Mouse (Mus musculus) midbrain, postnatal 0 days (tissue): ENCODE results near the gene Rasal2. TPM values are rescaled to one million over a fixed set of nuclear protein-coding genes. Genes with fewer than 3 reads are reported as not detected.
A peak's percentile ranks its signal among the peaks of the same experiment; 100 is the strongest.

Source experiments
- ATAC-seq: fragments of 200-750 bp; cut with Nextera tagmentation; 2 replicates; pipeline ENCODE4 v1.8.0; 2017; ENCODE audit warnings: moderate number of reproducible peaks, mild to moderate bottlenecking, moderate TSS enrichment, moderate library complexity; ENCODE audit not compliant: low FRiP score
- DNase-seq: peaks from one replicate; pipeline ENCODE4 v3.0.0-alpha.2; 2015; ENCODE audit warnings: low spot score
- H3K27ac ChIP-seq: fragments of 300-500 bp; sonication (generic); 2 replicates; pipeline ENCODE4 v1.5.1; 2014; ENCODE audit warnings: low read depth, mild to moderate bottlenecking, low read length, mixed read lengths
- H3K27me3 ChIP-seq: fragments of 300-500 bp; sonication (generic); 2 replicates; pipeline ENCODE4 v1.6.1; 2014; ENCODE audit warnings: low read length, control low read depth, mixed read lengths; ENCODE audit not compliant: insufficient read depth
- H3K36me3 ChIP-seq: fragments of 300-500 bp; sonication (generic); 2 replicates; pipeline ENCODE4 v1.6.1; 2014; ENCODE audit warnings: low read length, control low read depth, mixed read lengths; ENCODE audit not compliant: insufficient read depth
- H3K4me1 ChIP-seq: fragments of 300-500 bp; sonication (generic); 2 replicates; pipeline ENCODE4 v1.6.1; 2014; ENCODE audit warnings: mild to moderate bottlenecking, control low read depth, antibody characterized with exemption, low read length, mixed read lengths; ENCODE audit not compliant: insufficient read depth
- H3K4me2 ChIP-seq: fragments of 300-500 bp; sonication (generic); 2 replicates; pipeline ENCODE4 v1.6.1; 2014; ENCODE audit warnings: low read depth, mild to moderate bottlenecking, low read length, mixed read lengths; ENCODE audit not compliant: poor library complexity, severe bottlenecking
- H3K4me3 ChIP-seq: fragments of 300-500 bp; sonication (generic); 2 replicates; pipeline ENCODE4 v1.5.1; 2014; ENCODE audit warnings: low read depth, mild to moderate bottlenecking, low read length, moderate library complexity
- H3K9ac ChIP-seq: fragments of 300-500 bp; sonication (generic); replicated peaks from 2 replicates; pipeline ENCODE4 v1.6.1; 2014; ENCODE audit warnings: mild to moderate bottlenecking, low read length, moderate library complexity, mixed read lengths; ENCODE audit not compliant: poor library complexity, severe bottlenecking
- H3K9me3 ChIP-seq: fragments of 300-500 bp; sonication (generic); 2 replicates; pipeline ENCODE4 v1.6.1; 2016; ENCODE audit warnings: low read length, control low read depth
- CTCF ChIP-seq: IDR thresholded peaks from 2 replicates; pipeline ENCODE4 v1.5.1; 2016; ENCODE audit warnings: antibody characterized with exemption, mild to moderate bottlenecking
- WGBS: fragments of 180-500 bp; shearing (Covaris S2); extraction: QIAGEN DNeasy Blood & Tissue Kit; methylation state at CpG from one replicate; pipeline ENCODE4 v1.1.7; 2014; 5-methylcytosine and 5-hydroxymethylcytosine counted together
- polyA plus RNA-seq: library from polyadenylated mRNA; unstranded; fragments of >200 nt; fragmentation: Nextera tagmentation; extraction: Ambion mirVana; gene quantifications from 2 replicates; pipeline ENCODE4 v1.2.1, GENCODE M21; 2015
- total RNA-seq: library from RNA; depleted of rRNA; stranded (reverse); fragments of >200 nt; gene quantifications from 2 replicates; pipeline ENCODE4 v1.2.3, GENCODE M21; 2014

Rasal2 gene
- total and polyA plus RNA-seq, 2 experiments from 2014 or later = 36.3 to 41.2 TPM

DNA sequence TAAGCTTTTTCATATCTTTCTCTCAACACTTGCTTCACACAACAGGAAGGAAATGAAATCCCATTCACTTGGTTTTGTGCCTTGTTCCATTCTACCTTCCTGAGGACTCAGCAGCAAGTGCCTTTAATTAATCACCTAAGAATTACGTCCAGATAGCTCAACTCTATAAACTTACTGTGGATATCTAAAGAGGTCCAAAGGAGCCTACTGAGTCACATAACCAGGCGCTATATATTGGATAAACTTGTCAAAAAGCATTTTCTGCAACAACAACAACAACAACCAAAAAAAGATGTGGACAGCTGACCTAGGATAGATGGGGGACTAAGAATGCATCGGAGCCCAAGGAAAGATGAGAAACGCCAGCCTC is 1.1 kb downstream of the Rasal2 start:
- 0 out of 2 replicates have a peak, but pooled peaks cover 2% of the 10 kb centered on the region for H3K4me1 ChIP-seq
- H3K4me2 ChIP-seq = peak overlapping the region; percentile 83
- H3K36me3 ChIP-seq = no peaks in the 10 kb centered on the region
- H3K27ac ChIP-seq = peak overlapping the region; percentile 93
- no peak for TF ChIP-seq CTCF
- ATAC-seq = no peak
- no peak for DNase-seq
- no peaks in the 10 kb centered on the region for H3K9me3 ChIP-seq
- H3K27me3 ChIP-seq = no peaks in the 10 kb centered on the region
- peak overlapping the region; percentile 82 for H3K4me3 ChIP-seq
- WGBS = 0% methylated on average over 4 of the region's 4 CpGs
- peak overlapping the region; percentile 86 for H3K9ac ChIP-seq

DNA sequence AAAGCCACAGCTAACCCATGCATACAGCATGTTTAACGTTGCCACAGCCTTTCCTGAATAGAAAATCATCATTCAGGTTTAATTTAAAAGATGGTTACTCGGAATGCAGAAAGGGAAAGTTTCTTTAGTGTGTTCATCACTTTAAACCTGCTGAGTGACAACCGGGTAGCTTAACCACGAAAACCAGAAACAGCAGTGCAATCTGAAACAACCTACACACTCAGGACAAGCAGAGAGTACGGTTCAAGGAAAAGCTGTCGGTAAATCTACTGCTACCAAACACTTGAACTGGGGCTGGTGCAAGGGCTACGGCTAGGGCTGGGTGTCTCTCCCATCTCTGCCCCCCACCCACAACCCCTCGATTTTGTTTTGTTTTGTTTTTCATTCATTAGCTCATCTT is 1.5 kb downstream of the Rasal2 start:
- WGBS = 4% methylated on average over 8 of the region's 8 CpGs
- DNase-seq (no peak), ATAC-seq (no peak)
- TF ChIP-seq CTCF = no peak
- Histone ChIP-seq H3K36me3 (no peaks in the 10 kb centered on the region), H3K4me1 (0 out of 2 replicates have a peak, but pooled peaks cover 2% of the 10 kb centered on the region), H3K9ac (peak overlapping the region; percentile 86), H3K4me3 (peak overlapping the region; percentile 82), H3K27me3 (no peaks in the 10 kb centered on the region), H3K9me3 (no peaks in the 10 kb centered on the region), H3K27ac (no peak overlapping the region), H3K4me2 (peak overlapping the region; percentile 83)

DNA sequence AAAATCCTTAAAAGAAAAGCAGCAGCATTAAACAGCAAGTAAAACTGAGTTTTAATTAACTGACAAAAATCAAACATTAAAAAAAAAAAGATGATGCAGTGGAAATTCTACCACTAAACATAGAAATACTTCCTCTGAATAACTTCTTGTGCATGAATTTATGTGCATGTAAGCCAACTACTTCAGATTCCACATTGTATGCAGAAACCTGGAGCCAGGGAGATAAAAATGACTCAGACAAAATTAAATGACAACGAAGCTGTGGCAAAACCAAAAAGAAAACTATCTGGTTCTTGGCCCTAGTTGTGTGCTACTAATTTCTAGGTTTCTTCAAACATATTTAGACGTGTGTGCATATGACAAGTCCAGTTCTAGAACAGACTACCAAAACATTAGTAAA is 2.7 kb downstream of the Rasal2 start:
- ATAC-seq (no peak), DNase-seq (no peak)
- H3K27ac ChIP-seq = no peak overlapping the region
- no peak overlapping the region for H3K4me2 ChIP-seq
- 81% methylated on average over 2 of the region's 2 CpGs for WGBS
- no peak for TF ChIP-seq CTCF
- H3K9ac ChIP-seq = no peak overlapping the region
- H3K4me1 ChIP-seq = 0 out of 2 replicates have a peak, but pooled peaks cover 2% of the 10 kb centered on the region
- no peaks in the 10 kb centered on the region for H3K27me3 ChIP-seq
- H3K9me3 ChIP-seq = no peaks in the 10 kb centered on the region
- H3K36me3 ChIP-seq = no peaks in the 10 kb centered on the region
- H3K4me3 ChIP-seq = no peak overlapping the region

DNA sequence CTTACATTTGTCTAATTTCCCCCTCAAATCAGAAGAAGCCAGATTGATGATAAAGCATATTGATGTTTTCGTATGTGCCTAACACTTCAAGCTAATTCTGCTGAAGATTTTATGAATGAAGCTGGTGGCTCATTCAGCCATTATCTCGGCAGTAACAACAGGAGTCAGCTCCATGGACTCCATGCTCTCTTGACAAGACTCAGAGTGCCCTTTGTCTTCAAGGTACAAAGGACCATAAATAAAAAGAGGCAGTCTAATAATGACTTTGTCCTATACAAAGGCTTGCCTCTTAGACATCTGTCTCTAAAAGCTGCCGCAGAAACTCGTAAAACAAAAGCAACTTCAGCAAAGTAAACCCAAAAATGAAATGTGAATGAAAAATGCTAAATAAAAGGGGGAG is 24.4 kb downstream of the Rasal2 start:
- Histone ChIP-seq H3K4me2 (no peak overlapping the region), H3K27me3 (no peaks in the 10 kb centered on the region), H3K36me3 (no peaks in the 10 kb centered on the region), H3K27ac (no peak overlapping the region), H3K9me3 (no peaks in the 10 kb centered on the region), H3K9ac (no peak overlapping the region), H3K4me3 (no peak overlapping the region), H3K4me1 (no peaks in the 10 kb centered on the region)
- WGBS = 26% methylated on average over 4 of the region's 4 CpGs
- TF ChIP-seq CTCF = no peak
- DNase-seq (no peak), ATAC-seq (no peak)

DNA sequence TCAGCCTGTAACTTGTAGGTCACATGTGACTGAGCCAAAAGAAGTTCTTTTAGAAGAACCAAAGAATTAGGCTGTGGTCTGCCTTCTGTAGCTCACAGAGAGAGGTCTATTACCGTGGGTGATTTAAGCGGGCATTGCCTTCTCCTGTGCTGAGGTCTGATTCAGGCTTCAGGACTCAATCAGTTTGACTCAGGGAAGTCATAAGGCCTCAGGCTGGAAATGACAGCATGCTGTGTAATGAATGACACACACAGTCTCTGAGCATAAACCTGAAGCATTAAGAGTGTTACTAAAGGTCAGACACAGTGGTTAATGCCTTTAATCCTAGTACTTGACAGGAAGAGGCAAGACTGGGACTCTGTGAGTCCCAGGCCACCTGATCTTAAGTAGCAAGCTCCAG is 31.7 kb downstream of the Rasal2 start:
- no peak overlapping the region for H3K4me3 ChIP-seq
- no peaks in the 10 kb centered on the region for H3K9me3 ChIP-seq
- no peaks in the 10 kb centered on the region for H3K36me3 ChIP-seq
- DNase-seq (no peak), ATAC-seq (no peak)
- H3K27ac ChIP-seq = no peak overlapping the region
- TF ChIP-seq CTCF = no peak
- WGBS = 29% methylated on average over 2 of the region's 2 CpGs
- no peaks in the 10 kb centered on the region for H3K4me1 ChIP-seq
- no peaks in the 10 kb centered on the region for H3K27me3 ChIP-seq
- H3K9ac ChIP-seq = no peak overlapping the region
- no peak overlapping the region for H3K4me2 ChIP-seq

DNA sequence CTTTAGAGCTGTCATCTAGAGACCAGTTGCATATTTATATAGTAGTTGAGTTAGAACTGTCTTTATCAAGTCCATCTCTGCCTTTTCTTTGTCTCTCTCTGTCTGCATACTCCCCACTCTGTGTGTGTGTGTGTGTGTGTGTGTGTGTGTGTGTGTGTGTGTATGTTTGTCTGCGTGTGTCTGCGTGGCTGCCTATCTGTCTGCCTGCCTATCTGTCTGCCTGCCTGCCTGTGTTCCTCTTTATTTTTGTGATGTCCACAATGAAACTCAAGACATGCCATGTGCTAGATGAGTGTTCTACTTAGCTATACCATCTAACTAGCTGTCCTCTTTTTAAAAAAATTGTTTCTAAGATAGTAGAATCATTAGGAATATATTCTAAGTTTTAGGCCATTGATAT is 42.0 kb downstream of the Rasal2 start:
- no peak for ATAC-seq
- no peak overlapping the region for H3K4me3 ChIP-seq
- no peaks in the 10 kb centered on the region for H3K27me3 ChIP-seq
- H3K36me3 ChIP-seq = no peaks in the 10 kb centered on the region
- no peaks in the 10 kb centered on the region for H3K9me3 ChIP-seq
- 97% methylated on average over 2 of the region's 2 CpGs for WGBS
- no peak for DNase-seq
- TF ChIP-seq CTCF = no peak
- H3K4me2 ChIP-seq = no peak overlapping the region
- H3K9ac ChIP-seq = no peak overlapping the region
- no peak overlapping the region for H3K27ac ChIP-seq
- no peaks in the 10 kb centered on the region for H3K4me1 ChIP-seq
